Mouse (Mus musculus): Measurements from ENCODE around the gene Hmgxb4. TPM values are rescaled to one million over a fixed set of nuclear protein-coding genes. Genes with fewer than 3 reads are reported as not detected.

Gene Hmgxb4
- total RNA-seq, 2 experiments from 2014 or later, result 20.6 to 22.0 TPM

GRCm38 (mm10) chr8:75030453-75031024, 37.4 kb downstream of the Hmgxb4 start:
- no peak for DNase-seq (ENCODE audit: low spot score in 2 of 2)
- no peak overlapping the region for H3K4me3 ChIP-seq
- no peak overlapping the region for H3K27ac ChIP-seq
- TF ChIP-seq CTCF (conservative IDR thresholded peaks at IDR 0.05), result peak; percentile 64

- Histone ChIP-seq H3K27ac (peak overlapping the region; percentile 97), H3K4me3 (peak overlapping the region; percentile 90)
Measured at GRCm38 (mm10) chr8:75032961-75033360, 39.8 kb downstream of the Hmgxb4 start.

GRCm38 (mm10) chr8:75033511-75034243, 40.5 kb downstream of the Hmgxb4 start, which contains the start of gene Tom1:
Tom1 (plus strand) TSS chr8:75033705.
- no peak for TF ChIP-seq CTCF (conservative IDR thresholded peaks at IDR 0.05)
- Histone ChIP-seq H3K4me3 (peak within 1 kb of the TSS; percentile 90), H3K27ac (peak within 1 kb of the TSS; percentile 97)
- DNase-seq (ENCODE audit: low spot score in 2 of 2), result peak; percentile 97 to 99

More at GRCm38 (mm10) chr8:75032961-75033360, 39.8 kb downstream of the Hmgxb4 start:
- no peak for TF ChIP-seq CTCF (conservative IDR thresholded peaks at IDR 0.05)
- DNase-seq (ENCODE audit: low spot score in 2 of 2), result no peak

GRCm38 (mm10) chr8:75034285-75034684, 41.1 kb downstream of the Hmgxb4 start:
- Histone ChIP-seq H3K27ac (peak overlapping the region; percentile 97), H3K4me3 (peak overlapping the region; percentile 90)
- TF ChIP-seq CTCF (conservative IDR thresholded peaks at IDR 0.05), result no peak
- no peak for DNase-seq (ENCODE audit: low spot score in 2 of 2)

- TF ChIP-seq CTCF (conservative IDR thresholded peaks at IDR 0.05), result no peak
- Histone ChIP-seq H3K27ac (no peak overlapping the region), H3K4me3 (no peak overlapping the region)
- no peak for DNase-seq (ENCODE audit: low spot score in 2 of 2)
Measured at GRCm38 (mm10) chr8:75035640-75036039, 42.5 kb downstream of the Hmgxb4 start.

GRCm38 (mm10) chr8:75038497-75038896, 45.3 kb downstream of the Hmgxb4 start:
- H3K4me3 ChIP-seq, result no peak overlapping the region
- no peak for TF ChIP-seq CTCF (conservative IDR thresholded peaks at IDR 0.05)
- DNase-seq (ENCODE audit: low spot score in 2 of 2), result no peak
- no peak overlapping the region; the same call in 1 of the 2 replicates for H3K27ac ChIP-seq

GRCm38 (mm10) chr8:75039754-75040153, 46.6 kb downstream of the Hmgxb4 start:
- Histone ChIP-seq H3K27ac (no peak overlapping the region), H3K4me3 (no peak overlapping the region)
- no peak for DNase-seq (ENCODE audit: low spot score in 2 of 2)
- no peak for TF ChIP-seq CTCF (conservative IDR thresholded peaks at IDR 0.05)

- no peak for DNase-seq (ENCODE audit: low spot score in 2 of 2)
- no peak for TF ChIP-seq CTCF (conservative IDR thresholded peaks at IDR 0.05)
- Histone ChIP-seq H3K4me3 (no peak overlapping the region), H3K27ac (no peak overlapping the region)
Measured at GRCm38 (mm10) chr8:75042171-75042570, 49.0 kb downstream of the Hmgxb4 start.

GRCm38 (mm10) chr8:75042974-75043373, 49.8 kb downstream of the Hmgxb4 start:
- no peak for TF ChIP-seq CTCF (conservative IDR thresholded peaks at IDR 0.05)
- no peak for DNase-seq (ENCODE audit: low spot score in 2 of 2)
- Histone ChIP-seq H3K4me3 (no peak overlapping the region), H3K27ac (no peak overlapping the region)

- TF ChIP-seq CTCF (conservative IDR thresholded peaks at IDR 0.05), result no peak
- Histone ChIP-seq H3K27ac (no peak overlapping the region), H3K4me3 (no peak overlapping the region)
- DNase-seq (ENCODE audit: low spot score in 2 of 2), result no peak
Measured at GRCm38 (mm10) chr8:75046303-75046702, 53.1 kb downstream of the Hmgxb4 start.

GRCm38 (mm10) chr8:75047784-75048183, 54.6 kb downstream of the Hmgxb4 start:
- Histone ChIP-seq H3K27ac (no peak overlapping the region), H3K4me3 (no peak overlapping the region)
- DNase-seq (ENCODE audit: low spot score in 2 of 2), result no peak
- TF ChIP-seq CTCF (conservative IDR thresholded peaks at IDR 0.05), result no peak

- no peak for DNase-seq (ENCODE audit: low spot score in 2 of 2)
- no peak overlapping the region for H3K4me3 ChIP-seq
- TF ChIP-seq CTCF (conservative IDR thresholded peaks at IDR 0.05), result no peak
Measured at GRCm38 (mm10) chr8:75053342-75053741, 60.2 kb downstream of the Hmgxb4 start.

GRCm38 (mm10) chr8:75055673-75056072, 62.5 kb downstream of the Hmgxb4 start:
- TF ChIP-seq CTCF (conservative IDR thresholded peaks at IDR 0.05), result no peak
- no peak for DNase-seq (ENCODE audit: low spot score in 2 of 2)
- H3K4me3 ChIP-seq, result no peak overlapping the region

More at GRCm38 (mm10) chr8:75053342-75053741, 60.2 kb downstream of the Hmgxb4 start:
- H3K27ac ChIP-seq, result no peak overlapping the region

GRCm38 (mm10) chr8:75060022-75060421, 66.9 kb downstream of the Hmgxb4 start:
- no peak overlapping the region for H3K27ac ChIP-seq
- no peak for DNase-seq (ENCODE audit: low spot score in 2 of 2)
- TF ChIP-seq CTCF (conservative IDR thresholded peaks at IDR 0.05), result no peak
- no peak overlapping the region for H3K4me3 ChIP-seq

More at GRCm38 (mm10) chr8:75055673-75056072, 62.5 kb downstream of the Hmgxb4 start:
- no peak overlapping the region for H3K27ac ChIP-seq
